Mouse (Mus musculus) myocyte (in vitro differentiated cells): ENCODE data around the gene Ptprm. TPM values are rescaled to one million over a fixed set of nuclear protein-coding genes. Genes with fewer than 3 reads are reported as not detected.

Source experiments
- H3K27me3 ChIP-seq: one replicate; pipeline ENCODE4 v1.6.1; 2011; ENCODE audit not compliant: control insufficient read depth, insufficient read depth, insufficient read length
- H3K36me3 ChIP-seq: one replicate; pipeline ENCODE4 v1.6.1; 2011; ENCODE audit not compliant: control insufficient read depth, insufficient read depth
- H3K4me2 ChIP-seq: one replicate; pipeline ENCODE4 v1.6.1; 2011; ENCODE audit warnings: low read depth, control low read depth
- H3K4me3 ChIP-seq: one replicate; pipeline ENCODE4 v1.5.1; 2011; ENCODE audit warnings: mild to moderate bottlenecking, control low read depth, moderate library complexity
- H3K79me2 ChIP-seq: one replicate; pipeline ENCODE4 v1.6.1; 2011; ENCODE audit not compliant: control insufficient read depth, insufficient read depth
- H3ac ChIP-seq: one replicate; pipeline ENCODE4 v1.6.1; 2011; ENCODE audit not compliant: control insufficient read depth, insufficient read length
- CEBPB ChIP-seq: IDR thresholded peaks from 2 replicates; pipeline ENCODE4 v1.6.1; 2011; ENCODE audit warnings: mild to moderate bottlenecking, moderate library complexity; ENCODE audit not compliant: poor library complexity, insufficient read depth, severe bottlenecking
- E2F4 ChIP-seq: IDR thresholded peaks from one replicate; pipeline ENCODE4 v1.6.1; 2011; ENCODE audit warnings: mild to moderate bottlenecking, control low read depth, moderate library complexity; ENCODE audit not compliant: insufficient read depth
- MAX ChIP-seq: IDR thresholded peaks from one replicate; pipeline ENCODE4 v1.6.1; 2011; ENCODE audit warnings: low read depth, mild to moderate bottlenecking, control low read depth
- MYOD1 ChIP-seq, 3 experiments: IDR thresholded peaks; one replicate each; pipeline ENCODE4 v1.6.1; 2011; ENCODE audit warnings: control low read depth in 2 of 3, low read depth in 2 of 3, mild to moderate bottlenecking in 2 of 3, moderate library complexity in 1 of 3; ENCODE audit not compliant: insufficient read length in 2 of 3, control insufficient read depth in 1 of 3
- MYOG ChIP-seq, 3 experiments: IDR thresholded peaks; one replicate each; pipeline ENCODE4 v1.6.1; 2011; ENCODE audit warnings: control low read depth in 2 of 3, low read depth in 2 of 3, mild to moderate bottlenecking in 2 of 3; ENCODE audit not compliant: insufficient read length in 2 of 3, control insufficient read depth in 1 of 3, insufficient read depth in 1 of 3
- POLR2A ChIP-seq: IDR thresholded peaks from one replicate; pipeline ENCODE4 v1.6.1; 2011; ENCODE audit warnings: low read depth, mild to moderate bottlenecking, control low read depth, moderate library complexity; ENCODE audit not compliant: insufficient read length
- POLR2AphosphoS2 ChIP-seq: IDR thresholded peaks from one replicate; pipeline ENCODE4 v1.6.1; 2011; ENCODE audit warnings: low read depth, control low read depth; ENCODE audit not compliant: insufficient read length
- REST ChIP-seq: IDR thresholded peaks from one replicate; pipeline ENCODE4 v1.6.1; 2011; ENCODE audit warnings: mild to moderate bottlenecking, control low read depth, moderate library complexity; ENCODE audit not compliant: insufficient read depth, insufficient read length
- SRF ChIP-seq: IDR thresholded peaks from one replicate; pipeline ENCODE4 v1.6.1; 2011; ENCODE audit warnings: low read depth; ENCODE audit not compliant: control insufficient read depth, insufficient read length
- TCF12 ChIP-seq: IDR thresholded peaks from one replicate; pipeline ENCODE4 v1.6.1; 2011; ENCODE audit warnings: mild to moderate bottlenecking, control low read depth; ENCODE audit not compliant: poor library complexity, insufficient read depth, severe bottlenecking
- TCF3 ChIP-seq: IDR thresholded peaks from one replicate; pipeline ENCODE4 v1.6.1; 2011; ENCODE audit warnings: low read depth, control low read depth; ENCODE audit not compliant: insufficient read length
- USF1 ChIP-seq: IDR thresholded peaks from one replicate; pipeline ENCODE4 v1.6.1; 2011; ENCODE audit warnings: low read depth, mild to moderate bottlenecking, control low read depth, moderate library complexity
- polyA plus RNA-seq: library from polyadenylated mRNA; unstranded; fragments of >200 nt; fragmentation: generic; extraction: Trizol; gene quantifications from one replicate; pipeline ENCODE4 v1.2.1, GENCODE M21; 2012; ENCODE audit warnings: missing spikeins

Gene Ptprm
- polyA plus RNA-seq, 1 experiment = 6.5 TPM

- Histone ChIP-seq H3ac (no peak overlapping the region), H3K36me3 (no peaks in the 10 kb centered on the region), H3K79me2 (no peaks in the 10 kb centered on the region), H3K27me3 (no peaks in the 10 kb centered on the region), H3K4me2 (no peak overlapping the region), H3K4me3 (no peak overlapping the region)
- TF ChIP-seq MYOD1 (IDR thresholded peaks at IDR 0.05; ENCODE audit: control insufficient read depth in 1 of 3, insufficient read length in 2 of 3, low read depth in 2 of 3) (no peak), REST (no peak), E2F4 (no peak), CEBPB (no peak), POLR2AphosphoS2 (no peak), MYOG (IDR thresholded peaks at IDR 0.05; ENCODE audit: control insufficient read depth in 1 of 3, insufficient read depth in 1 of 3, insufficient read length in 2 of 3, low read depth in 2 of 3) (no peak), TCF12 (no peak), MAX (no peak), TCF3 (no peak), POLR2A (no peak), SRF (no peak), USF1 (no peak)
Observed at GRCm38 (mm10) chr17:66757025-66757511, 597.2 kb downstream of the Ptprm start.

GRCm38 (mm10) chr17:66756500-66756899, 597.8 kb downstream of the Ptprm start:
- no peak overlapping the region for H3K4me2 ChIP-seq
- H3K27me3 ChIP-seq = no peaks in the 10 kb centered on the region
- H3ac ChIP-seq = no peak overlapping the region
- H3K36me3 ChIP-seq = no peaks in the 10 kb centered on the region
- H3K79me2 ChIP-seq = no peaks in the 10 kb centered on the region
- TF ChIP-seq MYOD1 (IDR thresholded peaks at IDR 0.05; ENCODE audit: control insufficient read depth in 1 of 3, insufficient read length in 2 of 3, low read depth in 2 of 3) (no peak), TCF12 (no peak), POLR2A (no peak), POLR2AphosphoS2 (no peak), MYOG (IDR thresholded peaks at IDR 0.05; ENCODE audit: control insufficient read depth in 1 of 3, insufficient read depth in 1 of 3, insufficient read length in 2 of 3, low read depth in 2 of 3) (no peak), TCF3 (no peak), CEBPB (no peak), SRF (no peak)
- H3K4me3 ChIP-seq = no peak overlapping the region

GRCm38 (mm10) chr17:66755191-66755654, 599.0 kb downstream of the Ptprm start:
- Histone ChIP-seq H3K79me2 (no peaks in the 10 kb centered on the region), H3ac (no peak overlapping the region), H3K4me3 (no peak overlapping the region), H3K4me2 (no peak overlapping the region), H3K27me3 (no peaks in the 10 kb centered on the region), H3K36me3 (no peaks in the 10 kb centered on the region)
- TF ChIP-seq POLR2A (no peak), TCF12 (no peak), CEBPB (no peak), POLR2AphosphoS2 (no peak), TCF3 (no peak), REST (no peak), USF1 (no peak), MYOD1 (IDR thresholded peaks at IDR 0.05; ENCODE audit: control insufficient read depth in 1 of 3, insufficient read length in 2 of 3, low read depth in 2 of 3) (no peak), MAX (no peak), E2F4 (no peak), SRF (no peak), MYOG (IDR thresholded peaks at IDR 0.05; ENCODE audit: control insufficient read depth in 1 of 3, insufficient read depth in 1 of 3, insufficient read length in 2 of 3, low read depth in 2 of 3) (no peak)

- TF ChIP-seq TCF3 = no peak
- TF ChIP-seq TCF12 = no peak
- no peak for TF ChIP-seq POLR2A
- no peak for TF ChIP-seq USF1
- TF ChIP-seq MAX = no peak
- no peak for TF ChIP-seq REST
- TF ChIP-seq MYOG (IDR thresholded peaks at IDR 0.05; ENCODE audit: control insufficient read depth in 1 of 3, insufficient read depth in 1 of 3, insufficient read length in 2 of 3, low read depth in 2 of 3) = no peak
- TF ChIP-seq MYOD1 (IDR thresholded peaks at IDR 0.05; ENCODE audit: control insufficient read depth in 1 of 3, insufficient read length in 2 of 3, low read depth in 2 of 3) = no peak
- no peak for TF ChIP-seq POLR2AphosphoS2
- TF ChIP-seq CEBPB = no peak
- no peak for TF ChIP-seq E2F4
- no peak for TF ChIP-seq SRF
- H3K27me3 ChIP-seq = no peaks in the 10 kb centered on the region
- no peaks in the 10 kb centered on the region for H3K36me3 ChIP-seq
- H3K79me2 ChIP-seq = no peaks in the 10 kb centered on the region
- H3K4me2 ChIP-seq = no peak overlapping the region
- no peak overlapping the region for H3K4me3 ChIP-seq
- no peak overlapping the region for H3ac ChIP-seq
Observed at GRCm38 (mm10) chr17:66754208-66754865, 599.9 kb downstream of the Ptprm start.
